Mouse (Mus musculus) embryo, embryonic 10 days (tissue): ENCODE measurements around the gene Snrnp200.
"Not testable (repeated sequence)": the region's sequence is repeated elsewhere in the genome, so short reads cannot be mapped to it uniquely, and the experiment has no call there.

Experiments
- DNase-seq: peaks from one replicate; pipeline ENCODE4 v3.0.0-alpha.2; 2015; ENCODE audit warnings: low spot score

Snrnp200 gene

DNA sequence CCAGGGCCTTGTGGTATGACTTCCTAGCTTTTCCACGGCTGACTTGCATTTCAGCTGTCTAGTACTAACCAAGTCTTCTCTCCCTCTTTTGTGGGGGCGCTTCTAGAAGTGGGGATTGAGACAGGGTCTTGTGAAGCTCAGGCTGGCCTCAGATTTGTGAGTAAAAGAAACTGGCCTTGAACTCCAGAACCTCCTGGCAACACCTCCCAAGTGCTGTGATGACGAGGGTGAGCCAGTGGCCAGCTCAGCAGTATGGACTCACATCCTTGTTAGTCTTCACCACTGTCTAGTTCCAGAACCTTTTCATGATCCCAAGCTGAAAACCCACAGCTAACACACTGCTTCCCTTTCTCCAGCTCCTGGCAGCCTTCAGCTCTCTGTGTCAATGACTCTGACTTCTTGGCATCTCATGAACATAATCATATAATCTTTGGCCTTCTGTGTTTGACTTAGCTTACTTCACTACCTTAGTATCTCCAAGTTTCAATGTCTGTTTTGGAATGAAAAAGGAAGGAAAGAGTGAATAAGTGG lies 46.5 kb downstream of the Snrnp200 start:
- DNase-seq = no peak

DNA sequence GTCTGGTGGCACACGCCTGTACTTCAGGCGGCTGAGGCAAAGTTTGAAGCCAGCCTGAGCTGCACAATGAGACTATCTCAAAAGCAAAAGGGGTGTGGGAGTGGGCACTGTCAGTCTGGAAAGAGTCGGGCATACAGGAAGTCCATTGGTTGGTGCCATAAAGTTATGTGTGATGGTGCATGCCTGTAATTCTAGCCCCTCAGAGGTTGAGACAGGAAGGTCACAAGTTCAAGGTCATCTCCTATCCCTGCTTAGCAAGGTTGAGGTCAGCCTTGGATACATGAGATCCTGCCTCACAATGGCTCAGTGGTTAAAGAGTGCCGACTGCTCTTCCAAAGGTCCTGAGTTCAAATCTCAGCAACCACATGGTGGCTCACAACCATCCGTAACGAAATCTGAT lies 47.1 kb downstream of the Snrnp200 start:
- no peak for DNase-seq

DNA sequence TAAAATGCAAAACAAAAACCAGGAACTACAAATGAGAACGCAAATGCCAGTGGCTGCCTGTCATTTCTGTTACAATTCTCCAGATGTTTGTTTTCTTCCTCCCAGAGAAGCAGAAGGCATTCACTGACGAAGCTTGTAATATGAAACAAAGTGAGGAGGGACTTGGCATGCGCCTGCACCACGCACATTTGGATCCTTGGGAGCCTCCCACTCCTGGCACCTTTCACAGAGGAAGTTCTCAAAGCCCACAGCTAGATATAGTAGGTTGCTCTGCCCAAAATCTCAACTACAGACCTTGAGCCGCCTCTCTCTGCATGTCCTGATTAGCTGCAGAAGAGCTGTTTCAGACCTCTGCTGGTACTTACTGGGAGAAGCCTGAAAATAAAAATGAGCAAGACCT lies 51.2 kb downstream of the Snrnp200 start:
- no peak for DNase-seq

DNA sequence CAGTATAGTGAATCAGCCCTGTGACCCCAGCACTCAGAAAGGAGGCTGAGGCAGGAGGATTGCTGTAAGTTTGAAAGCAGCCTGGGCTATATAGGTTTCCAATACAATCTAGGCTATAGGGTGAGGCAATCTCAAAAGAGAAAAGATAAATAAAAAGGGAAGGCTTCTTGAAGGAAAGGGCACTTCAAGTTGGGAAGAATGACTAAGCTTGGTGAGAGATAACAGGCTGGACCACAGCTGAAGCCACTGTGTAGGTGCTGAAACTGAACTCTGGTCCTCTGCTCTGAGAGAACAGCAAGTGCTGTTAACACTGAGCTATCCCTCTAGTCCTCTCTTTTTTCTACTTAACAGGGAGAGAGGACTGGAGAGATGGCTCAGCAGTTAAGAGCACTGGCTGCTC lies 54.3 kb downstream of the Snrnp200 start:
- no peak for DNase-seq

DNA sequence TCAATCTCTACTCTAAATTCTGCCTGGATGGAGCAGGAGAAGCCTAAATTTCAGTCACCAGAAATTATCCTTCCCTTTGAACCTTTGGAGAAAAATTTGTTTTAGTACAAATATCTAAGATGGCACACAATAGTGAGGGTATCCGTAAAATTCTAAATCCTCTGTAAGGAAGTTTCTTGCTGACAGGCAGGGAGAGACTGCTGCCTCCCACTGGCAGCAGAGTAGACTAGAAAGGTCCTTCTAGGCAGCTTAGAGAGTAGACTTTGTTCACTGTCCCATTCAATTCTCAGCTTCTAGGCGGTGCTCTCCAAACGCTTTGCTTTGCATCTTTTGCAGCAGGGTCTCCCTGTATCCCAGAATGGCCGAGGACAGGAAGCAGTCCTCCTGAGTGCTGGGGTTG lies 59.7 kb downstream of the Snrnp200 start:
- no peak for DNase-seq

DNA sequence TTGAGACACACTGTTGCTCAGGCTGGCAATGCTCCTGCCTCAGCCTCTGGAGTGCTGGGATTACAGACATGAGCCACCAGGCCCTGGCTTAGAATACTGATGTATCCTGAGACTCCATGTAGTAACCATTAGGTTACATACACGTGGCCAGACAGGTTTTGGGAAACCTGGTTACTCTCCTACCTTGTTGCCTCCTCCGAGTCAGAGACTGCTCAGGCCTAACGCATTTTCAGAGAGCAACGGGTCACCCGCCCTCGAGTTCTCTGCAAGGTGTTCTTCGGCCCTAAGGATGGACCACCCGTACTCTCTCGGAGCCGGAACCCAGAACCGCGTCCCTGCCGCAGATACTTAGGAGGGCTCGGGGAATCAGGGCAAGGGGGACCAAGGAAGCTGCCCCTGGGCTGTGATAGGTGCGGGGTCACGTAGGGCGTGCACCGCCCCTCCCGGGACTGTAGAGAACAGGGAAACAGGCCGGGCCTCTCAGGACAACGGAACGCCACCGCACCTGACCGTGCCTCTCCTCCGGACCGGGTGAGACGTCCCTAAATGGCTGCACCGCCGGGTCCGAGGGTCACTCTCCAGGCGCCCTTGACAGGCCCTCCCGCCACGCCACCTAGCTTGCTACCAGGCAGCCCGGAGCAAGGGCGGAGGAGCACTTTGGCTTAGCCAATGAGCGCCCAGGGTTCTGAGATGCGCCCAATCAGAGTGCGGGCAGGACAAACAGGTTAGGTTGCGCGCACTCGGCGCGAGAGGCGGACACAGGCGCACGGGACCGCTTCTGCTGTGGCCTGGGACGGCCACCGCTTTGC lies 61.5 kb downstream of the Snrnp200 start, which contains the start of gene Stard7:
TSS of gene Stard7 (plus strand) at position 728 of the 809 bp plus-strand sequence.
- peak; percentile 99 for DNase-seq

DNA sequence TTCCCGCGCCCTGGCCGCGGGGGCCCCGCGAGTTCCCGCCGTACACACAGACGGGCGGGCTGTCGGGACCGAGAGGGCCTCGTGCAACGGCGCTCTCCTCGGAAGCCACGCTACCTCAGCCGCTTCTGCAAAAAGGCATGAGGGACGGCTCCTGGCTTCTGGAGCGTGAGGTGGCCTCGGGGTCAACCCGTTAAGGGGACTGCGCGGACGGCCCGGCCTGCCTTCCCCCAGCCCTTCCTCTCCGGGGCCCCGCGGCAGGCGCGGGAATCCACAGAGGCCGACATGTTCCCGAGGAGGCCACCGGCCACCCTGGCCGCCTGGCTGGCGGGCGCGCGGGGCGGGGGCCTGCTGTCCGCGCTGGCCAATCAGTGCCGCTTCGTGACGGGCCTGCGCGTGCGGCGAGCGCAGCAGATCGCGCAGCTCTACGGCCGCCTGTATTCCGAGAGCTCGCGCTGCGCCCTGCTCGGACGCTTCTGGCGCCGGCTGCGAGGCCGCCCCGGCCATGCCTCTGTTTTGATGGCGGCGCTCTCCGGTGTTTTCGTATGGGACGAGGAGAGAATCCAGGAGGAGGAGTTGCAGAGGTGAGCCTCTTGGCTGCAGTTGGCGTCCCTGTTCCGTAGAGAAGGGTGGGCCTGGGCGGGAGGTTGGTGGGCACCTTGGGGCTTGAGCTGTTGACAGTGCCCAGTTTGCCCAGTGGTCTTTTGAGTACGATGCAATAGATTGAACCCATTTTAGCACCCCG lies 62.3 kb downstream of the Snrnp200 start:
- peak; percentile 91 for DNase-seq

DNA sequence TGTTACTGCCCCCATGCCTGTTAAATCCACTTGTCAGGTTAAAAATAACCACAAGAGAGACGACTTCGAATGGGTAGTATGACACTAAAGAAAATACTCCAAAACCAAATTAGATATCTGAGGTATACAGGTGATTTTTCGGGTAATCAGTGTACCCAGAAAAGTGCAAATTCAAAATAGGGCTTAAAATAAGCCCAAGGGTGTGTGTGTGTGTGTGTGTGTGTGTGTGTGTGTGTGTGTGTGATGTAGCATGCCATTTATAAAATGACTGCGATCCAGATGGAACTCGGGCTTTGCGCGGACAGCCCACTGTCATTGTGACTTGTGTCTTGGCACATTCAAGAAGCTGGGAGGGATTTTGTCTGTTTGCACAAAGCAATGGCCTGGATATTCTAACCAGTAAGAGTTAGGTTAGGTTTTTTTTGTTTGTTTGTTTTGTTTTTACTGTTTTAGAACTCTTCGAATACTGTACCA lies 62.9 kb downstream of the Snrnp200 start:
- peak; percentile 31 for DNase-seq

DNA sequence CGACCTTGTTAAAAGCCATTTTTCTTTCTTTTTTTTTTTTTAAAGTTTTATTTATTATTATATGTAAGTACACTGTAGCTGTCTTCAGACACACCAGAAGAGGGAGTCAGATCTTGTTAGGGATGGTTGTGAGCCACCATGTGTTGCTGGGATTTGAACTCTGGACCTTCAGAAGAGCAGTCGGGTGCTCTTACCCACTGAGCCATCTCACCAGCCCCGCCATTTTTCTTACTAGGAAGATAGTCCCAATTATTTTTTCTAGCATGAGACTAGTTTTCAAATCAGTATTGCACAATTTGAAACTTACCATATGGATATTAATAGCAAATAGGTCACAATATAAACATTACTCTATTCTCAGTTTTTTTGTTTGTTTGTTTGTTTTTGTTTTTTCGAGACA lies 63.9 kb downstream of the Snrnp200 start:
- not testable (repeated sequence) for DNase-seq

DNA sequence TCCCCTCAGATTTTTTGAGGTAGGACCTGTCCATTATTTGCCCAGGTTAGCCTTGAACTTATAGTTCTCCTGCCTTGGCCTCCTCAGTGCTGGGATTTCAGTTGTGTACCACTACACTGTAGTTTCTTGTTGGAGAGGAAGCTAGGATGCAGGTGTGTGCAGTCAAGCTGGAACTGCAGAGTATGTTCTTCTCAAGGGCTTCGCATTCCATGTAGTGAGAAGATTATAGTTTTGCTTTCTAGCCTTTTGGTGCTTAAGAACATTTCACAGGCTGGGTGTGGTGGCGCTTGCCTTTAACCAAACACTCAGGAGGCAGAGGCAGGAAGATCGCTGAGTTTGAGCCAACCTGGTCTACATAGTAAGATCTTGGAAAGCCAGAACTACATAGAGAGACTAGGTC lies 64.6 kb downstream of the Snrnp200 start:
- no peak for DNase-seq

DNA sequence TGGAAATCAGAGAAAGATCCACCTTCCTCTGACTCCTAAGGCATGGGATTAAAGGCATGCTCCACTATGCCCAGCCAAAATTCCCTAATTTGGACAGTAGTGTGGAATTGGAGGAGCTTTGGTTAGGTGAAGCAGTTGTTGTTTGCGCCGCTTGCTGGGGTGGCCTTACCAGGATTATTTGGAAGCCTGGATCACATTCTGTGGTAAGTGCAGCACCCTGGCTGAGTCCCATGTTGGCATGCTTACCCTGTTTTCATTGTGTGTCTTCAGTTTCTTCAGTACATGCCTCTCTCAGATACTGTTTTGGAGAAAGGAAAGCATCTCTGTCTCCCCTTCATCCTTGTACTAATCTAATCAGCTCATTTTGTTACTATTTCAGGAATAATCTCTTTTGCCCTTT lies 66.4 kb downstream of the Snrnp200 start:
- DNase-seq = no peak

DNA sequence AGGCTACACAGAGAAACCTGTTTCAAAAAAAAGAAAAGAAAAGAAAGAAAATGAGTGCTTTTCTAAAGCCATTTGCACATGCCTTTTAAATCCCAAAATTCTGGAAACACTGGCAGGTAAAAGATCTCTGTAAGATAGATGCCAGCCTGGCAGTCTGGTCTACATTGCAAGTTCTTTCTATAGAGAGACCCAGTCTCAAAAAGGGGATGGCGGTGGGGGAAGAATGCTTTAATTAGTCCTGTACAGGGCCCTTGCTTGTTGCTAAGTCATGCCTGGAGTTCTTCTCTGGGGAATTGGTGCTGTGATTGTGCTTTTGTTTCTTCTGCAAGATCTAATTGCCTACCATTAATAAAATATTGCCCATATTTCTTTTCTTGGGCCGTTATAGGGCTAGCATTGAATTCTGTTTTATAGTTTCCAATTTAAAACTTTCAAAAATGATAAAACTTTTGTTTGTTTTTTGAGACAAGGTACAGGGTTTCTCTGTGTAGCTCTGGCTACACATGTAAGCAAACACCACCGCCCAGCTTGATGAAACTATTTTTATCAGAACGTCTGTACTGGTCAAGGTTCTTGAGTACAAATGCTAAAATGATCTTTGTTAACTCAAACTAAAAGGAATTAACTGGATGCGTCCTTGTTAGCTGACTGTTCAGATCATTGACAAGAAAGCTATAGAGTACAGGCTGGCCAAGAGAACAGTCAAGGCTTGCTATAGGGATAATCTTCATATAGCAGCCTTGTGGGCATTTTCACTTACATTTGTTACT lies 67.5 kb downstream of the Snrnp200 start:
- no peak for DNase-seq

DNA sequence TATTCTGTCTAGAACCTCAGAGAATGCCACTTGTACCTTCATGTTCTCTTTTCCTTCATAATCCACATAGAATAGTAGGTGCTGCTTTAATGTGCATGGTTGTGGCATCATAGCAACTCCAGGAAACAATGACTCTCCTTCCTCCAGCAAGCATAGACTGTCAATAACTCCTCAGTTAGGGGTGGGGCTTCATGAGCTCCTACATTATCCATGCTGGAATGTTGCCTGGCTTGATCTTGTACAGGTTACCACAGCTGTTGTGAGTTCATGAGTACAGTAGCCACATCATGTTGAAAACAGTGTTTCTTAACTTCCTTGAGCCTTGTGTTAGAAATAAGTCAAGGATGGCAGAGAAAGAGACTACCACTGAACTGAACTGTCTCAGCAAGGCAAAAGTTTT lies 70.0 kb downstream of the Snrnp200 start:
- no peak for DNase-seq
